Mouse (Mus musculus) hindbrain, embryonic 14.5 days (tissue): ENCODE data around the gene Rhno1. TPM values are rescaled to one million over a fixed set of nuclear protein-coding genes. Genes with fewer than 3 reads are reported as not detected.
A peak's percentile ranks its signal among the peaks of the same experiment; 100 is the strongest.

Experiments used
- ATAC-seq: fragments of 200-750 bp; cut with Nextera tagmentation; 2 replicates; pipeline ENCODE4 v1.8.0; 2017; ENCODE audit warnings: moderate number of reproducible peaks, mild to moderate bottlenecking, moderate TSS enrichment, moderate library complexity; ENCODE audit not compliant: low FRiP score
- DNase-seq: peaks from one replicate; pipeline ENCODE4 v3.0.0-alpha.2; 2015; ENCODE audit warnings: low spot score
- H3K27ac ChIP-seq: fragments of 300-500 bp; sonication (generic); 2 replicates; pipeline ENCODE4 v1.5.1; 2014; ENCODE audit warnings: mild to moderate bottlenecking, moderate library complexity
- H3K27me3 ChIP-seq: fragments of 300-500 bp; sonication (generic); 2 replicates; pipeline ENCODE4 v1.6.1; 2014; ENCODE audit warnings: mild to moderate bottlenecking, low read length, mixed read lengths; ENCODE audit not compliant: control insufficient read depth, insufficient read depth
- H3K36me3 ChIP-seq: fragments of 300-500 bp; sonication (generic); replicated peaks from 2 replicates; pipeline ENCODE4 v1.6.1; 2014; ENCODE audit not compliant: control insufficient read depth, insufficient read depth
- H3K4me1 ChIP-seq: fragments of 300-500 bp; sonication (generic); replicated peaks from 2 replicates; pipeline ENCODE4 v1.6.1; 2014; ENCODE audit warnings: antibody characterized with exemption, low read length, mixed read lengths; ENCODE audit not compliant: control insufficient read depth, insufficient read depth
- H3K4me2 ChIP-seq: fragments of 300-500 bp; sonication (generic); replicated peaks from 2 replicates; pipeline ENCODE4 v1.6.1; 2014; ENCODE audit warnings: mild to moderate bottlenecking, moderate library complexity
- H3K4me3 ChIP-seq: fragments of 300-500 bp; sonication (generic); replicated peaks from 2 replicates; pipeline ENCODE4 v1.5.1; 2014; ENCODE audit warnings: mild to moderate bottlenecking, low read length
- H3K9ac ChIP-seq: fragments of 300-500 bp; sonication (generic); 2 replicates; pipeline ENCODE4 v1.6.1; 2014
- H3K9me3 ChIP-seq: fragments of 300-500 bp; sonication (generic); 2 replicates; pipeline ENCODE4 v1.6.1; 2016; ENCODE audit warnings: low read length; ENCODE audit not compliant: control insufficient read depth
- WGBS: fragments of 180-500 bp; shearing (Covaris S2); extraction: QIAGEN DNeasy Blood & Tissue Kit; methylation state at CpG from one replicate; pipeline ENCODE4 v1.1.7; 2014; 5-methylcytosine and 5-hydroxymethylcytosine counted together
- polyA plus RNA-seq: library from polyadenylated mRNA; unstranded; fragments of >200 nt; fragmentation: Nextera tagmentation; extraction: Ambion mirVana; gene quantifications from 2 replicates; pipeline ENCODE4 v1.2.1, GENCODE M21; 2014

Gene Rhno1
- polyA plus RNA-seq, 1 experiment from 2014 or later = 78.4 TPM

DNA sequence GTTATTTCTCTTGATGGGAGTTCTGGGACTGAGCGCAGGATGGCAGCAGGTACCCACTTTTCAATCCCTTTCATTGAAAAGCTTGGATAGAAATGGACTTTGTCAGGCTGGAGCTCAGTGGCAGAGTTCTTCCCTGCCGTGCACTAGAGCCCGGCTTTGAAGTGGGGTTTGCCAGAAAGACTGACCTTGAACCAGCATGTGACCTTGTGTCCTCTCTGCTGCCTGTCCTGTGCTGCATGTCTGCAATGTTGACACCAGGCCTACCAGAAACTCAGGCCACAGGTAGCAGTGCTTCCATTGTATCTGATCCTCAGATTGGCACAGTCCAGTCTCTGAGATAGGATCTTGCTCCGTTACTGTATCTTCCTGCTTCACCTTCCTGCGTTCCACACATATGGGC, 7.3 kb upstream of the Rhno1 start:
- Histone ChIP-seq H3K4me3 (no peak overlapping the region), H3K4me2 (no peak overlapping the region), H3K9me3 (no peaks in the 10 kb centered on the region), H3K9ac (no peak overlapping the region), H3K4me1 (peaks cover 5% of the 10 kb centered on the region; the same call in 1 of the 2 replicates), H3K36me3 (peaks cover 11% of the 10 kb centered on the region; the same call in 1 of the 2 replicates), H3K27ac (no peak overlapping the region), H3K27me3 (no peaks in the 10 kb centered on the region)
- DNase-seq (no peak), ATAC-seq (no peak)
- 95% methylated on average over 5 of the region's 5 CpGs for WGBS

DNA sequence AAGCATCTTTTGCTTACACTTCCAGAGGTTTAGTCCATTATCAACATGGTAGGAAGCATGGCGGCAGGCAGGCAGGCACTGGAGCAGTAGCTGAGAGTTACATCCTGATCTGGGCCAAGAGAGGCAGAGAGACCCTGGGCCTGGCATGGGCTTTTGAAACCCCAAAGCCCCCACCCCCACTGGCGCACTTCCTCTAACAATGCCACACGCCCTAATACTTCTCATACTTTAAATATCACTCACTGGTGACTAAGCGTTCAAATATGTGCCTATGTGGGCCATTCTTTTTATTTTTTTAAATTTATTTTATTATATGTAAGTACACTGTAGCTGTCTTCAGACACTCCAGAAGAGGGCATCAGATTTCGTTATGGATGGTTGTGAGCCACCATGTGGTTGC, 3.8 kb upstream of the Rhno1 start:
- Histone ChIP-seq H3K27ac (no peak overlapping the region), H3K4me2 (no peak overlapping the region), H3K4me3 (no peak overlapping the region), H3K27me3 (no peaks in the 10 kb centered on the region), H3K9me3 (no peaks in the 10 kb centered on the region), H3K4me1 (peaks cover 7% of the 10 kb centered on the region), H3K9ac (no peak overlapping the region), H3K36me3 (peaks cover 11% of the 10 kb centered on the region; the same call in 1 of the 2 replicates)
- ATAC-seq (no peak), DNase-seq (no peak)
- 93% methylated on average over 5 of the region's 5 CpGs for WGBS

GRCm38 (mm10) chr6:128364721-128365120, 2.0 kb upstream of the Rhno1 start:
- ATAC-seq (no peak), DNase-seq (no peak)
- no peaks in the 10 kb centered on the region for H3K9me3 ChIP-seq
- peaks cover 13% of the 10 kb centered on the region for H3K4me1 ChIP-seq
- peaks cover 11% of the 10 kb centered on the region; the same call in 1 of the 2 replicates for H3K36me3 ChIP-seq
- H3K27ac ChIP-seq = no peak overlapping the region
- no peak overlapping the region for H3K4me2 ChIP-seq
- no peak overlapping the region for H3K4me3 ChIP-seq
- no peak overlapping the region for H3K9ac ChIP-seq
- 72% methylated on average over 6 of the region's 6 CpGs for WGBS
- no peaks in the 10 kb centered on the region for H3K27me3 ChIP-seq

- DNase-seq (no peak), ATAC-seq (peak; percentile 35; the same call in 1 of the 2 replicates)
- H3K9ac ChIP-seq = peak overlapping the region; percentile 91
- H3K27ac ChIP-seq = peak overlapping the region; percentile 90; the same call in 1 of the 2 replicates
- peak overlapping the region; percentile 91 for H3K4me3 ChIP-seq
- peaks cover 6% of the 10 kb centered on the region for H3K36me3 ChIP-seq
- peaks cover 13% of the 10 kb centered on the region for H3K4me1 ChIP-seq
- 3% methylated on average over 43 of the region's 46 CpGs for WGBS
- H3K9me3 ChIP-seq = no peaks in the 10 kb centered on the region
- H3K4me2 ChIP-seq = peak overlapping the region; percentile 98
- H3K27me3 ChIP-seq = no peaks in the 10 kb centered on the region
These were observed 505 bp upstream of the Rhno1 start for GRCm38 (mm10) chr6:128363007-128363825.

- H3K4me3 ChIP-seq = peak overlapping the region; percentile 91
- peaks cover 13% of the 10 kb centered on the region for H3K4me1 ChIP-seq
- ATAC-seq = no peak
- H3K27ac ChIP-seq = peak overlapping the region; percentile 90
- H3K9ac ChIP-seq = peak overlapping the region; percentile 91
- H3K36me3 ChIP-seq = peaks cover 19% of the 10 kb centered on the region
- 19% methylated on average over 9 of the region's 9 CpGs for WGBS
- peak overlapping the region; percentile 98 for H3K4me2 ChIP-seq
- no peak for DNase-seq
- H3K9me3 ChIP-seq = no peaks in the 10 kb centered on the region
- no peaks in the 10 kb centered on the region for H3K27me3 ChIP-seq
These were observed 810 bp downstream of the Rhno1 start for GRCm38 (mm10) chr6:128361901-128362300.

DNA sequence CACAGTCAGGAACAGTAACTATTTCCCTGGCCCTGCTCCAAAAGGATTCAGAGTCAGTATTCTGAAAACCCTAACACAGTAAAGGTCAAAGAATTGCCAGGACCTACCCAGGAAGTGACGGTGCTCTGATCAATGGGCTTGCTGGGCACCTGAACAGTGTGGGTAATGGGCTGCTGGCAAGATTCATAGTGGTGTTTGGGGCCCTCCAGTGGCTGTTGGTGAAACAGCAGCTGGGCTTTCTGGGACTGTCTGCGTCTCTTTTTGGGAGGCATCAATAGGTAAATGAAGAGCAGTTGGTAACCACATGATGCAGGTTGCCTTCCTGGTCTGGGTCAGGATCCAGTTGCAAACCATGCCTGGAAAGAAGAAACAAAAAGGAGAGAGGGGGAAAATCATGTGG, 3.7 kb downstream of the Rhno1 start:
- H3K27me3 ChIP-seq = no peaks in the 10 kb centered on the region
- H3K36me3 ChIP-seq = peaks cover 22% of the 10 kb centered on the region
- H3K4me3 ChIP-seq = no peak overlapping the region
- no peak overlapping the region for H3K4me2 ChIP-seq
- no peak overlapping the region for H3K9ac ChIP-seq
- DNase-seq (peak; percentile 76), ATAC-seq (no peak)
- peaks cover 26% of the 10 kb centered on the region for H3K4me1 ChIP-seq
- no peak overlapping the region for H3K27ac ChIP-seq
- H3K9me3 ChIP-seq = no peaks in the 10 kb centered on the region
- WGBS = 8% methylated on average over 2 of the region's 2 CpGs

GRCm38 (mm10) chr6:128355726-128356416, 6.8 kb downstream of the Rhno1 start, which contains the start of gene Tulp3:
Tulp3 (minus strand) TSS chr6:128355851.
- peak within 1 kb of the TSS; percentile 58 for H3K4me2 ChIP-seq
- DNase-seq = peak; percentile 94
- H3K4me1 ChIP-seq = peaks cover 13% of the 10 kb centered on the region
- peaks cover 22% of the 10 kb centered on the region for H3K36me3 ChIP-seq
- H3K27ac ChIP-seq = peak within 1 kb of the TSS; percentile 85
- WGBS = under 1% methylated on average over 37 of the region's 42 CpGs
- peak within 1 kb of the TSS; percentile 74 for H3K9ac ChIP-seq
- peak; percentile 98 for ATAC-seq
- H3K9me3 ChIP-seq = no peaks in the 10 kb centered on the region
- no peaks in the 10 kb centered on the region for H3K27me3 ChIP-seq
- peak within 1 kb of the TSS; percentile 67 for H3K4me3 ChIP-seq

DNA sequence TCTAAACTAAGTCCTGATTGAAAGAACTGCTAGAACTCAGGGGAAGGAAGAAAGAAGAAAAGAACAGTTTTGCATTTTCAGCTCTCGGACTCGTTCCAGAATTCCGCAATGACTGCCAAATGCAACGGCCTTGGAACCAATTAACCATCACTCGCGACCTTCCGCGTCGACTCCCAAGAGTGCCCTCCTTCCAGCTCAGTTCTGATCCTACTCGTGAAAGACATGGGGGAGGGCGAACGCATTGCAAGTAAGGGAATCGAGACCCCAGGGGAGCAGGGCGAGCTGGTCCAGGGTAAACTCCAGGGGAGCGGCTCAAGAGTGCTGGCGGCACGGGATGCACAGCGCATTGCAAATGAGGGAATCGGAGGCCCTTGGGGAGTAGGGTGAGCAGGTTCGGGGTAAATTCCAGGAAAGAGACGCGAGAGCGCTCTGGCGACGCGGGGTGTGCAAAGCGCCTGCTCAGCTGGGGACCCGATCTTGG, 7.5 kb downstream of the Rhno1 start:
- peak overlapping the region; percentile 67 for H3K4me3 ChIP-seq
- DNase-seq = peak; percentile 42
- H3K9me3 ChIP-seq = no peaks in the 10 kb centered on the region
- H3K9ac ChIP-seq = peak overlapping the region; percentile 74
- H3K27ac ChIP-seq = peak overlapping the region; percentile 85
- WGBS = under 1% methylated on average over 28 of the region's 28 CpGs
- peak overlapping the region; percentile 58 for H3K4me2 ChIP-seq
- peaks cover 13% of the 10 kb centered on the region for H3K4me1 ChIP-seq
- peak; percentile 77 for ATAC-seq
- no peaks in the 10 kb centered on the region for H3K27me3 ChIP-seq
- H3K36me3 ChIP-seq = peaks cover 26% of the 10 kb centered on the region

DNA sequence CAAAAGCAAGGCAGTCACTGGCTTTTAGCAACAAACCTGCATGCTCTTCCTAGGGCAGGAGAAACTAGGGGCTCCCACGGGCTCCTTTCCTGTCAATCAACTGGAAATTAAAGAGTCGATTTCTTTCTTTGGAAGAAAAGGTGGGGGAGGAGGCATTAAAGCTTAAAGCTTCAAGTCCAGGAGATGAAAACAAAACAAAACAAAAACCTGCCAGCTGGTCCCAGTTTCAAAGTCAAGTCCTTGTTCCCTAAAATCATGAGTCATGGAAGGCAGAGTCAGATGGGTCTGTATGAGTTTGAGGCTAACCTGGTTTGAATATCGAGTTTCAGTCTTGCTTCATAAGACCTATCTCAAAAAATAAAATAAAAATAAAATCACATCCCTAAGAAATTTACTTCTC, 8.6 kb downstream of the Rhno1 start:
- Histone ChIP-seq H3K36me3 (peaks cover 27% of the 10 kb centered on the region), H3K4me2 (peak overlapping the region; percentile 58), H3K4me1 (peaks cover 13% of the 10 kb centered on the region), H3K4me3 (peak overlapping the region; percentile 67; the same call in 1 of the 2 replicates), H3K27me3 (no peaks in the 10 kb centered on the region), H3K9ac (peak overlapping the region; percentile 74; the same call in 1 of the 2 replicates), H3K9me3 (no peaks in the 10 kb centered on the region), H3K27ac (no peak overlapping the region)
- no peak for DNase-seq
- WGBS = 37% methylated on average over 3 of the region's 3 CpGs
- ATAC-seq = no peak
